Mouse (Mus musculus) cerebellum, adult 9-11 months (tissue): ENCODE measurements around the gene E130309D02Rik.

Experiments used
- DNase-seq: peaks from one replicate; pipeline ENCODE4 v3.0.0; 2022

The E130309D02Rik gene

GRCm38 (mm10) chr5:143314730-143315513 lies at the start of gene E130309D02Rik:
Gene E130309D02Rik, minus strand, starts transcription at chr5:143315360.
- DNase-seq: peak; percentile 87

- no peak for DNase-seq
Observed at GRCm38 (mm10) chr5:143363678-143364615, 48.8 kb upstream of the E130309D02Rik start.

- DNase-seq: no peak
Observed at GRCm38 (mm10) chr5:143361428-143361827, 46.3 kb upstream of the E130309D02Rik start.

- no peak for DNase-seq
Observed at GRCm38 (mm10) chr5:143360000-143360399, 44.8 kb upstream of the E130309D02Rik start.

- no peak for DNase-seq
Observed at GRCm38 (mm10) chr5:143359263-143359662, 44.1 kb upstream of the E130309D02Rik start.

GRCm38 (mm10) chr5:143357564-143357963 lies 42.4 kb upstream of the E130309D02Rik start:
- no peak for DNase-seq

GRCm38 (mm10) chr5:143356686-143357388 lies 41.7 kb upstream of the E130309D02Rik start, which contains the start of gene Grid2ip:
Gene Grid2ip, plus strand, starts transcription at chr5:143357338.
- DNase-seq: no peak

GRCm38 (mm10) chr5:143356017-143356416 lies 40.9 kb upstream of the E130309D02Rik start:
- DNase-seq: no peak

GRCm38 (mm10) chr5:143346367-143346766 lies 31.2 kb upstream of the E130309D02Rik start:
- DNase-seq: no peak

- DNase-seq: no peak
Observed at GRCm38 (mm10) chr5:143339603-143340002, 24.4 kb upstream of the E130309D02Rik start.

- no peak for DNase-seq
Observed at GRCm38 (mm10) chr5:143336559-143336958, 21.4 kb upstream of the E130309D02Rik start.

GRCm38 (mm10) chr5:143335089-143335460 lies 19.9 kb upstream of the E130309D02Rik start:
- DNase-seq: no peak

GRCm38 (mm10) chr5:143334418-143335088 lies 19.4 kb upstream of the E130309D02Rik start:
- DNase-seq: no peak

- peak; percentile 64 for DNase-seq
Observed at GRCm38 (mm10) chr5:143333872-143334271, 18.7 kb upstream of the E130309D02Rik start.

GRCm38 (mm10) chr5:143328690-143329495 lies 13.7 kb upstream of the E130309D02Rik start, which contains the start of gene Zdhhc4:
Gene Zdhhc4, minus strand, starts transcription at chr5:143329256.
- peak; percentile 88 for DNase-seq

- DNase-seq: no peak
Observed at GRCm38 (mm10) chr5:143317288-143317610, 2.1 kb upstream of the E130309D02Rik start.

- DNase-seq: peak; percentile 62
Observed at GRCm38 (mm10) chr5:143316605-143317287, 1.6 kb upstream of the E130309D02Rik start.

GRCm38 (mm10) chr5:143315514-143315888 lies 341 bp upstream of the E130309D02Rik start:
- DNase-seq: no peak

GRCm38 (mm10) chr5:143314183-143314729 lies 904 bp downstream of the E130309D02Rik start:
- no peak for DNase-seq

GRCm38 (mm10) chr5:143311886-143312285 lies 3.3 kb downstream of the E130309D02Rik start:
- peak; percentile 83 for DNase-seq

- no peak for DNase-seq
Observed at GRCm38 (mm10) chr5:143309916-143310315, 5.2 kb downstream of the E130309D02Rik start.
